Mouse (Mus musculus): Measurements from ENCODE around the gene Cadm4.

Gene Cadm4

GRCm38 (mm10) chr7:24531211-24531971, 49.6 kb downstream of the Cadm4 start:
- DNase-seq (ENCODE audit: low spot score) = peak; percentile 87

DNA sequence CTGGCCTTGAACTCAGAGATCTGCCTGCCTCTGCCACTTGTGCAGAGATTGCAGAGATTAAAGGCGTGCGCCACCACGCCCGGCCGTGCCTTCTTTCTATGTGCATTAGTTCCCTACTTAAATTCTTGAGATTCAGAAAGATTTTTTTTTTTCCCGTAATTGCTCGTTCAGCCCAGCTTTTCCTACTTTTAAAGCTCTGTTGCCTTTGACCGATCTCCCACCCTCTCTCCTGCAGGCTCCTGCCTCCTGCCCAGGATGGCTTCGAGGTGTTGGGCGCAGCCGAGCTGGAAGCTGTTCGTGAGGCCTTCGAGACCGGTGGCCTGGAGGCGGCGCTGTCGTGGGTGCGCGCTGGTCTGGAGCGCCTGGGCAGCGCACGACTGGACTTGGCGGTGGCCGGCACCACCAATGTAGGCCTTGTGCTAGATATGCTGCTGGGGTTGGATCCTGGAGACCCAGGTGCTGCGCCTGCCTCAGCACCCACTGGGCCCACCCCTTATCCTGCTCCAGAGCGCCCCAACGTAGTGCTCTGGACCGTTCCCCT, 51.3 kb downstream of the Cadm4 start:
- no peak for DNase-seq (ENCODE audit: low spot score)

DNA sequence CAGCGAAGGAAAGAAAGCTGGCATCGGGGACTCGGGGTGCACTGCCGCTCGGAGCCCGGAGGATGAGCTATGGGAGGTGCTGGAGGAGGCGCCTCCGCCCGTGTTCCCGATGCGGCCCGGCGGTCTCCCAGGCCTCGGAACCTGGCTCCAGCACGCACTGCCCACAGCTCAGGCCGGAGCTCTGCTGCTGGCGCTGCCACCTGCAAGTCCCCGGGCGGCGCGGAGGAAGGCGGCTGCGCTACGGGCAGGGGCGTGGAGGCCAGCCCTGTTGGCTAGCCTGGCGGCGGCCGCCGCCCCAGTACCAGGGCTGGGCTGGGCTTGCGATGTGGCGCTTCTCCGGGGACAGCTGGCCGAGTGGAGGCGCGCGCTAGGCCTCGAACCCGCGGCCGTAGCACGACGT, 52.0 kb downstream of the Cadm4 start:
- no peak for DNase-seq (ENCODE audit: low spot score)

DNA sequence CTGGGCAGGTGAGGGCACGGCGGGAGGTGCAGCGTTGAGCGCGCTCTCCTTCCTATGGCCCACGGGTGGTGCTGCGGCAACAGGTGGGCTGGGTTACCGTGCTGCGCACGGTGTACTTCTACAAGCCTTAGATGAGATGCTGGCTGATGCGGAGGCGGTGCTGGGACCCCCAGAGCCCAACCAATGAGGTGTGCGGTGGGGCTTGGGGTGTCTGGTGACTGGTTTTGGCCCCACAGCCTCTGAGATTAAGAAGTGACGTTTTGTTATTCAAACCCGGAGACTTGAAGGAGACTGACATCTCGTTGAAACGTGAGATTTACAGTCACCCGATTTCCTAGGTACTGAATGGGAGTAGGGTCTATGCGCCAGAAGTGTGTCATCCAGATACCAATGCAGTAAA, 52.5 kb downstream of the Cadm4 start:
- DNase-seq (ENCODE audit: low spot score) = no peak

GRCm38 (mm10) chr7:24537081-24537480, 55.3 kb downstream of the Cadm4 start:
- no peak for DNase-seq (ENCODE audit: low spot score)

DNA sequence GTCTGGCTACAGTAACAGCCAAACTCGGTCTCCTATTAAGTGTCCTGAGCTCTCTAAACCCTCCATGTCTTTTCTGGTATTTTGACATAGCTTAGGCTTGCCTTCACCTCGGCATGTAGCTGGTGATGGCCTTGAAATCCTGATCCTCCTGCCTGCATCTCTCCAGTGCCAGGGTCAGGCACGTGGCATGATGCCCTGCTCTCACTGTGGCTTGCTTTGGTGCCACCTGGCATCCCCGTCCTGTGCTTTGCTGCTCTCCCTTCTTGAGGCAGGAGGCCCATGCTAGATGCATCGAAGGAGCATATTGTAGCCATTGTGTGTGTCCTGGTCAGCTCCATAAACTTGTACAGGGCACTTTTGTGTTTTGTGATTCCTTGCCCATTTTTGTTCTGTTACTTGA, 55.8 kb downstream of the Cadm4 start:
- no peak for DNase-seq (ENCODE audit: low spot score)

DNA sequence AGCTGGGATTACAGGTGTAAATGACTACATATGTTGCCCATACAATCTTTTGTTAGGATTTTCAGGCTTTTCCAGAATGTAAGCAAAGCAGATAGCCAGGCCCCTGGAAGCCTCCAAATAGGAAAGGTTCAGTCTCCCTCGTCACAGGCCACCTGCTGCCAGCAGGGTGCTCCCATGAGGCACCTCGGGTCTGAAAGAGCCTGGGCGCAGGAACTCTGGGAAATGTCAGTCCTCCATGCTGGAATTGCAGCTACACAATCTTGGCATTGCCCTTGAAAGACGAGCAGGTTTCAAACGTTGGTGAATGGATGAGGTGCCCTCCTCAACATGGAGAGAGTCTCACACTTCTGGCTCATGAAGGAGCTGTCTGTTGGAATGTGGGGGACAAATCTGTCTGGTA, 56.3 kb downstream of the Cadm4 start:
- no peak for DNase-seq (ENCODE audit: low spot score)

DNA sequence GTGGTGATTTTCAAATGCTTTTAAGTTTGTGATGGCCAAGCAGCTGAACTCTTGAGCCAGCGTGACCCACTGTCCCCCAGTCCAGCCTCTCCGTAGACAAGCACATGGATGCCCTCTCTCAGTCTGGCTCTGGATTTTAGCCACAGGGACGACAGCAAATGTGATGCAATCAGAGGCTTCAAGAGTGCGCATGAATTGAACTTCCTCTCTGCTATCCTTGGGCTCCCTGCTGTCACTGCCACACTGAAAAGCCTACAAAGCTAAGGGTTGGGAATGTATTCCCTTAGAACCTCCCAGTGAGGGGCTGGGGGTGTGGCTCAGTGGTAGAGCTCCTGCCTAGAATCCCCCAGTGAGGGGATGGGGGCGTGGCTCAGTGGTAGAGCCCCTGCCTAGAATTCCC, 56.9 kb downstream of the Cadm4 start:
- no peak for DNase-seq (ENCODE audit: low spot score)

- DNase-seq (ENCODE audit: low spot score) = no peak
Observed at GRCm38 (mm10) chr7:24539686-24540085, 57.9 kb downstream of the Cadm4 start.

- DNase-seq (ENCODE audit: low spot score) = no peak
Observed at GRCm38 (mm10) chr7:24544506-24544905, 62.7 kb downstream of the Cadm4 start.

GRCm38 (mm10) chr7:24546068-24546614, 64.3 kb downstream of the Cadm4 start, which contains the start of the genes Pinlyp and Xrcc1:
Pinlyp (minus strand) TSS chr7:24546118.
Xrcc1 (plus strand) TSS chr7:24546289.
- no peak for DNase-seq (ENCODE audit: low spot score)

- DNase-seq (ENCODE audit: low spot score) = peak; percentile 100
Observed at GRCm38 (mm10) chr7:24546634-24547389, 65.0 kb downstream of the Cadm4 start.

GRCm38 (mm10) chr7:24547534-24548036, 65.8 kb downstream of the Cadm4 start:
- DNase-seq (ENCODE audit: low spot score) = no peak

DNA sequence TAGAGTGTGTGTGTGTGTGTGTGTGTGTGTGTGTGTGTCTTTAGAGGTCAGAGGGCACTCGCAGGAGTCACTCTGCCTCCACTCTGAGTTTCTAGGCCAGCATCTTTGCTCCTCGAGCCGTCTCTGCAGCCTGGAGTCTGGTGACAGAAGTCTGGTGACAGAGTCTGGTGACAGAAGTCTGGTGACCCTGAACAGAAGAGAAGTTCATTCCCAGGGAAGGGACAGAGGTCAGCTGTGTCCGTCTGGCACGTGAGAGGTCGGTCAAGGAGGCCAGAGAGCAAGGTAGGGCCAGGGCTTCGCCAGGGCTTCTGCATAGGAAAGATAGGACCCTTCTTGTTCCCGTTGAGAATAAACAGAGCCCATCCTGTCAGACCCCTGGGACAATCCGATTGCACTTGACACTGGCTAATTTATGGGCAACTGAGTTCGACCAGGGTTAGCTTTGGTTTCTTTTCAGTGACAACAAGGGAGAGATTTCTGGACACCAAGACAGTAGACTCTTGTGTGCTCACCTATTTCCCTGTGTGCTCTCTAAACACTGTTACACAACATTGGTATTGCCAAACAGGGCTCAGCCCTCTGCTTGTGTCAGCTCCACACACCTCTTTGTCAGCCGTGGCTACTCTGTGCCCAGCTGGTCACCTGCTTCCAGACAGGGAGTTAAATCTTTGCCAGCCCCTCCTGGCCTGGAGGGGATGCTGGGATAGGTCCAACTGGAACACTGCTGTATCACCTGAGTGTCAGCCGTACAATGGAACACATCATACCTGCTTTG, 70.3 kb downstream of the Cadm4 start:
- no peak for DNase-seq (ENCODE audit: low spot score)

Data from embryo, embryonic 10 days (tissue).